Mouse (Mus musculus) cerebellum, postnatal 25 days (tissue): ENCODE results near the gene Tmem60.

ENCODE experiments used
- DNase-seq, 2 experiments: peaks; one replicate each; pipeline ENCODE4 v3.0.0; 2021; ENCODE audit warnings: mixed read lengths in 2 of 2

Tmem60 gene

DNA sequence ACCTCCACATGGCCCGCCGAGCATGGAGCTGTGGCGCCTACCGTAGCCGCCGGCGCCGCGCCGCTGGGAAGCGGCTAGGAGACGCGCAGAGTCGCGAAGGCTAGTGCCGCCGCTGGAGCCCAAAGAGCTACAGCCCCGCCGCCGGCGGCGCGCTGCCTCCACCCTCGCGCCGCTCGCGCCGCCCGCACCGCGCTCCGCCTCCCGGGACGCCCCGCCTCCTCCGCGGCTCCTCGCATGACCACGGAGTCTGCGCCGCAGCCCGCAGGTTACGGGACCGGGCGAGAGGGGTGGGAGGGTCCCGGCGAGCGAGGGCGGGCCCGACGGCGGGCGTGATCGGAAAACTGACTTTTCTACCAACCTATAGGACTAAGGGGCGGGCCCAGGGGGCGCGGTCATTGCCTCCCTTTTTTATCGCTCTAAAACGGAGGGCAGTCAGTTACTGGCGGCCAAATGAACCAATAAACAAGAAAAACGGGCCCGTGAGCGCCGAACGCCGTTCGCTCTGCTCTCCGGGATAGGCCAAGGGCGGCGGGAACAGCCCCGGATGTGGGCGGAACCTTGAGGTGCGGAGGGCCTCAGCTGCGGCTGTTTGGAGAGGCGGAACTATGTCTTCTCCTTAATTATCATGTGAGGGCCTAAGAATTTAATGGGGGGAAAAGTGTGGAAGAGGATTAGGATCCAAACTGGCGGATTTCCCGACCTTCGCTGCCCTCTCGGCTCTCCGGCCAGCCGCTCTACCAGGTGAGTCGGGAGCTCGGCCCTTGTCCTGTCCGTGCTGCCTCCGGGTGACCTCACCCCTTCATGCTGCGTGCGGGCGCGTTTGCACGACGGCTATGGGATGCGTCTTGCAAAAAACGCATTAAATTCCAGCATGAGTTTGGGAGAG is at the start of gene Tmem60, which contains the start of gene Phtf2:
Tmem60 (plus strand) TSS at position 277 of the 886 bp plus-strand sequence.
Phtf2 (minus strand) TSS at position 210 of the 886 bp plus-strand sequence.
- DNase-seq = peak; percentile 99

DNA sequence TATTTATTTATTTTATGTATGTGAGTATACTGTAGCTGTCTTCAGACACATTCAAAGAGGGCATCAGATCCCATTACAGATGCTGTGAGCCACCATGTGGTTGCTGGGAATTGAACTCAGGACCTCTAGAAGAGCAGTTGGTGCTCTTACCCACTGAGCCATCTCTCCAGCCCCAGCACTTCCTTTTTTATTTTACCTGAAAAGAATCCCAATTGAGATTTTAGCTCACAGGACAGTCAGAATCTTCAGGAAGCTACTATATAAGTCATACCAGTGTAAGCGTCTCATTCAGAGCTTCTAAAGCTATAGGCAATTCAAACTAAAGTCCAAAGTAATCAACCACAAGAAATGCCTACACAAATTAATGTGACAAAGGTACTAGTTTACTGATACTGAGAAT is 47.6 kb upstream of the Tmem60 start:
- DNase-seq = no peak

DNA sequence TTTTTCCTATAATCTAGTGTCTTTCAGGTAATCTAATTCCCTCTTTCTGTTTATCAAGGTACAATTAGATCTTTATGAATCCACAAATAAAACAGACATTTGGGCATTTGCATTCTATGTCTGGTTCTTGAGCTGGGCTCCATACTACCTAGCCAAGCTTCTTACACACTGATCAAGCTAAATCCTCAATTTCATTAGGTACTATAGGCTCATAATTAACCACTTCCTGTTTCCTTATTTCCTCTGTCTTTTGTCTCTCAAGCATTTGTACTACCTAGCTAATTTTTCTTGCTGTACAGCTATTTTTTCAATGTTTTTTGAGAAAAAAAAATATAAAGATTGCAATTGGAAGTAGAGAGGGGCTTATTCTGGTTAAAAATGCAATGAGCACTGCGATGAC is 44.9 kb upstream of the Tmem60 start:
- DNase-seq = no peak

DNA sequence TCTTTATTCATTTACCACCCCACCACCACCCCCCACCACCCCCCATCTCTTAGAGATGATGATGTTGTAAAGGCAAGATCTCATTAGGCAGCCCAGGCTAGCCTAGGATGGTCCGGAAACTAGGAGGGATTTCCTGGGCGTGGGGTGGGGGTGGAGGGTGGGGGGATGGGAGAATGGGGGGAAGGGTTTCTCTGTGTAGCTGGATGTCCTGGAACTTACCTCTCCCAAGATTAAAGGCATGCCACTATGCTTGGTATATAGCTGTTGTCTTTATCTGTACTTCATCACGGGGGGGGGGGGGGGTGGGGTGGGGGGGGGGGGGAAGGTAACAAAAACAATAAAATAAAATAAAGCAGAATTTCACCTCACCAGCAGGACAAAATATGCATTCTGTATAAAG is 38.6 kb upstream of the Tmem60 start:
- no peak for DNase-seq

DNA sequence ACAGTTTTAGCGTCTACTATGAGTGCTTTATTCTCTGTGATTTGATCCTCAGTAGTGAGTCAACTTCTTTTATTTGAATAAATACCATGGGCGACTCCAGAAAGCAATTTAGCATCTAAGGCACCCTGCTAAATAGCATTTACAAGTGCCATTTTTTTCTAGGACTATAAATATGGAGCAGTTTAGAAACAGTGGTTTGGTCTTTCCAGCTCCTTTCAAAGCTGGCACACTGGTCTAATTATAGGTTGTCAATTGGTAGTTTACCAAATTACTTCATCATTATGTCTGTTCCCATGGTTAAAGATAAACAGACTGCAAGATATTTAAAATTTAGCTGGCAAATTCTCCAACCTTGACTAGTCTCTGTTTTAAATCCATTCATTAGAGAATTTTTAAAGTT is 38.2 kb upstream of the Tmem60 start:
- DNase-seq = no peak

DNA sequence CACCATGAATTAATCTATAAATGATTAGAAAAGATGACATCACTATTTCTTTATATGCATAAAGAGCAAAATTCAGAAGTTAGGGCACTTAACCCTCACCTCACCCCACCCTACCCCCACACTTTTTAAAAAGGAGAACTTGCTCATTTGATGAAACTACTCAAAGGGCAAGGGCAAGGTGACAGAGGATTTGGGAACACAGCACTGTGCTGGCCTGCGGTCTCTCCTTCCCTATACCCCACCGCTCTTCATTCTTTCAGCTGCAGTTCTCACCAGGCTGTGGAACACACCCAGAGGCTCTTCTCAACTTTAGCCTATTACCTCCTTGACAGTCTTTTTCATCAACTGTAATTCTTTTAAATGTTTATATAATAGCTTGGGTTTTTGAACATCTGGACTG is 35.0 kb upstream of the Tmem60 start:
- no peak for DNase-seq

DNA sequence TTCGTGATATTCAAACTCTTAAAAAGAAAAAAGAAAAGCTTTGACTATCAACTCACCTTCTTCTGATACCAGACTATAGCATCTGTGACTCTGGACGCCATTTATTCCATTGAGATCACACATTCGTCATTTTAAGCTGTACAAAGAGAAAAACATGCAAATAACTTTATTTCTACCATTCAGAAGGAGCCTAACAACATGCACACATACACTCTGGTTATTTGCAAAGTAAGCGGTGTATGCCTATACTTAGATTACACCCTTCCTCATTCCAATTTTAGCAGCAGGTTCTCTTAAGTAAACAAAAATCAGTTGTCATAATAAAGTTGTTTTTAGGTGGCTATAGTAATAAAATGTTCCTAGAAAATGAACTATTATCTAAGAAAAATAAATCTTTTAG is 26.9 kb upstream of the Tmem60 start:
- DNase-seq = no peak

DNA sequence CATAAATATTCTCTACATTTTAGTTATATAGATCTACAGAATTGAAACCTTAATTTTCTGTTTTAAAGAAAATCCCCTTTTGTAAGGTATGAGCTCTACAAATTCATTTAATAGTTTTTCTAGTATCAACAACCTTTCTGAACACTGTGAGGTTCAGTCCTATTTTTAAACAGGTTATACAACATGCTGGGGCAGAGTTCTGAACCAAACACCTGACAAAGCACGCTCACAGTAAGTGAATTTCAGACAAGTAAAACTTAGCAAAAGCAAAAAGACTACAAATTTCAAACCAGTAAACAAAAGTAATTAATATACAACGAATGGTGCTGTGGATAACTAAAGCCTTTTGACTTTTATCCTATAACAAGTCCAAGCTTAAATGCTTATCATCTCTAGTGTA is 23.6 kb upstream of the Tmem60 start:
- DNase-seq = no peak

DNA sequence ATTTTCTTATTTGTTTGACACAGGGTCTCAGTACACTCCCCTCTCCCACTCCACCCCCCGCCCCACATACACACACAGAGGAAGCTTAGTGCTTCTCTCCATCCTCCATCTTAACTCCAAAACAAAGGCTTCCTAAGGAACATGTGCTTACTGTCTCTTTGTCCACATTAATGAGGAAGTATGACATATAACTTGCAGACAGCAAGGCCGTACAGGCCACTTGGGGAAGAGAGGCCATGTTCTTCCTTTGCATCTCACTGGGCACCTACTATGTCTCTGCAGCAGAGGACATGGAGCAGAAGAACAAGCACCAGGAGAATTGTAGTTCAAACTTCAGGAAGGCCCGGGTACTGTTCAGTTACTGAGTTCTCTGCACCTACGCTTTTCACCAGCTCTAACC is 21.4 kb upstream of the Tmem60 start:
- no peak for DNase-seq

DNA sequence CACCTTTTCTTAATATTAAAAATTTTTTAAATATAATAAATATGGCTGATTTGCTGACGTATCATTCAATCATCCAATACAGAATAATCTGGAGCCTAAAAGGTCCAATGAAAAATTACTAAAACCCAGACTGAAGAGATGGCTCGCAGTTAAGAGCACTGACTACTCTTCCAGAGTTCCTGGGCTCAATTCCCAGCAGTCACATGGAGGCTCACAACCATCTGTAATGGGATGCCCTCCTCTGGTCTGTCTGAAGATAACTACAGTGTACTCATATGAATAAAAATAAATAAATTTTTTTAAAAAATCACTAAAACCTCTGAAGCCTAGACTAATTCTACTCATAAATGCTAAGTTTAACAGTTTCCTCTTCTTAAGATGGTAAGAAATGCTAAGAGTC is 20.1 kb upstream of the Tmem60 start:
- no peak for DNase-seq

DNA sequence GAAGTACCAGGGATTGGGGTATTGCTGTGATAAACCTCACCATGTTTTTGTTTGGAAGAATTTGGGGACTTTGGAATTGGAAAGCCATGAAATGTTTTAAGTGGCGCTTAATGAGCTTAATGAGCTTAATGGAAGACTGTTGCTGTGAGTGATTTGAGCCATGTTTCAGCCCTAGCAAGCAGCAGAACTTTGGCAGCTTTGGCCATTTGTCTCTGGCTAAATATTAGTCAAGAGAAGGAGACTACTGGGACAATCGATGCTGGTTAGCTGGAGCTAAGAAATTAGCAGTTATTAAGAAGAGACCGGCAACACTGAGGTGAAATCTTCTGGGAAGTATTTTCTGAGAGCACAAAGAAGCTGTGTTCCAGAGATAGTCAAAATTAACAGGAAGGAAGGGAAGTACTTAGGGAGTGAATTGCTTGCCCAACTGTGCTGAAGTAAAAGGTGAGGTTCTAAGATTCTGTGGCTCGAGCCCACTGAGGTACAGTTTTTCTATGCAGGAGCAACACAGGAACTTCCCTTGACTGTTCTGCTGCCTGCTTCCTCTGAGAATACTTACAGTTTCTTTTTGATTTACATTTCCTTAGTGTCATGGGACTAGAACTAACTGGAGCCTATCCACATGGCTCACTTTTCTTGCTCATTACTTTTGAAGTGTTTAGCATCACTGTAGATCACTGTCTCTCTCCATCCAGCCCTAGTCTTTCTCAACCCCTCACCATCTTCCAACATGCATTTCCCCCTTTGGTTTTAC is 17.6 kb upstream of the Tmem60 start:
- DNase-seq = no peak

DNA sequence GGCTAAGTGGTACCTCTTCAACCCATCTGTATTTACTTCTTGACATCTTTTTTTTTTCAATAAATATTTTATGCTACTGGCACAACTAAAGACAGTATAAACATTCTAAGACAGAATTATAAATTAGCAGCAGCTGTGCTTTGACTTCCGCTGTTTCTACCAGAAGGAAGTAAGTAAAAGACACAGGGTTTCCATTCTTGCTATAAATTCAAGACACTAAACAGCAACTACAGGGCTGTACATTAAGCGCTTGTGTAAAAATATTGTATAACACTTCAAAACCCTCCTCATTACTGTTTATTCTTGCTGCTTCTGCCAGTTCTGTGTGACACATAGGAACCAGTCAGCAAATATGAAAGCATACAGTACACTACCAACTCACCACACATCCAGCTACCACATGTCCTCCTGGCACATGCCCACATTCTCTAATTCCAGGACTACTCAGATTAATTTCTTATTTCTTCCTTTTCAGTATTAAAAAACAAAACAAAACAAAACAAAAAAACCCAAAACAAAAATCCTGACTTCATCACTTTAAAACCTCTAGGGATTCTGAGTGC is 16.7 kb upstream of the Tmem60 start:
- DNase-seq = no peak

DNA sequence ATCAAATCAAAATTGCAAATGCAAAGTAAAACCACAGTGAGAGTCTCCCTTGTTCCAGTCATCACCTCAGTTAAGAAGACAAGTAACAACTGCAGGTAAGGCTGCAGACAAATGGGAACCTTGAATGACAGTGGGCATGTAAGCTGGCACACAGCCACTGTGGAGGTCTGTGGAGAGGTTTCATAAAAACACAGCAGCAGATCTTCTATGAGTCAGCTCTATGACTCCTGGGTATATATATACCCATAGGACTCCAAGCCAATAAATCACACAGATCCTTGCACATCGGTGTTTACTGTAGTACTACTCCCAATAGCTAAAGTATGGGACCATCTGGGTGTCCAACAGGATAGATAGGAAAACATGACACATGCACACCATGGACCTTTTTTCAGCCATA is 8.8 kb upstream of the Tmem60 start:
- no peak for DNase-seq

DNA sequence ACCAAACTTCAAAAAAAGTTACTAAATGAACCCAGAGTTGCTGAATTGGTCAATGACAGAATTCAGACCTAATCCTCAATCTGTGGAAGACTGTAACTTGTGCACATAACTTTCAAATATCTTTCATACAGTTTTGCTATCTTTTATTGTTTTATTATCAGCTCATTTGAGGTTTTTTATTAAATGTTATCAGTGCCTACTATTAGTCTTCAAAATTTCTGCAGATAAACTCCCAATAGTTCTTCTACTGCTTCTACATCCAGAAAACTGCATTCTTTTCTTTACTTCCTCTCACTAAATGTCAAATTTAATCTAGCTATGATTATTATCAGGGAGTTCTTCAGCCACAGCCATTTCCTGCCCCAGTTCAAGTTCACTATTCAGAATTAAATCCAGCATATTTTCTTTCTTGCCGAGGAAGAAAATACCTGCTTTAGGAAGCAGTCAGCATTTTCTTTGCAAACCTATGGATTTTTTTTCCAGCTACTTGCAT is 5.0 kb upstream of the Tmem60 start:
- DNase-seq = no peak

DNA sequence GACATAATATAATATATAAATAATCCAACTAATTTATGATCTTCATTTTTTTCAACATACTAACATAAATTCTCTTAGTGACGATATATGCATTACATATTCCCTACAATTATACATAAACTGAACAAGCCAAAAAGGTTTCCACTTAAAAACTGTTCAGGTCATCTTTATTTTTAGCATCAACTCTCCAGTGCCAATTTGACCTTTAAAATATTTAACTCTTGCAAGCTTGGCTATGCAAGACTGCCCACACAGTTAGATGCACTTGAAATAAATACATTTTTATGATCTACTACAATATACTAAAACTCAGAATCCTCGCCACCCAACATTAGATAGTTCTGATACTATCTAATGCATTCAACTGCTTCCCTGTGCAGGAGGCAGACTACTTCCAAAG is 1.6 kb upstream of the Tmem60 start:
- no peak for DNase-seq

DNA sequence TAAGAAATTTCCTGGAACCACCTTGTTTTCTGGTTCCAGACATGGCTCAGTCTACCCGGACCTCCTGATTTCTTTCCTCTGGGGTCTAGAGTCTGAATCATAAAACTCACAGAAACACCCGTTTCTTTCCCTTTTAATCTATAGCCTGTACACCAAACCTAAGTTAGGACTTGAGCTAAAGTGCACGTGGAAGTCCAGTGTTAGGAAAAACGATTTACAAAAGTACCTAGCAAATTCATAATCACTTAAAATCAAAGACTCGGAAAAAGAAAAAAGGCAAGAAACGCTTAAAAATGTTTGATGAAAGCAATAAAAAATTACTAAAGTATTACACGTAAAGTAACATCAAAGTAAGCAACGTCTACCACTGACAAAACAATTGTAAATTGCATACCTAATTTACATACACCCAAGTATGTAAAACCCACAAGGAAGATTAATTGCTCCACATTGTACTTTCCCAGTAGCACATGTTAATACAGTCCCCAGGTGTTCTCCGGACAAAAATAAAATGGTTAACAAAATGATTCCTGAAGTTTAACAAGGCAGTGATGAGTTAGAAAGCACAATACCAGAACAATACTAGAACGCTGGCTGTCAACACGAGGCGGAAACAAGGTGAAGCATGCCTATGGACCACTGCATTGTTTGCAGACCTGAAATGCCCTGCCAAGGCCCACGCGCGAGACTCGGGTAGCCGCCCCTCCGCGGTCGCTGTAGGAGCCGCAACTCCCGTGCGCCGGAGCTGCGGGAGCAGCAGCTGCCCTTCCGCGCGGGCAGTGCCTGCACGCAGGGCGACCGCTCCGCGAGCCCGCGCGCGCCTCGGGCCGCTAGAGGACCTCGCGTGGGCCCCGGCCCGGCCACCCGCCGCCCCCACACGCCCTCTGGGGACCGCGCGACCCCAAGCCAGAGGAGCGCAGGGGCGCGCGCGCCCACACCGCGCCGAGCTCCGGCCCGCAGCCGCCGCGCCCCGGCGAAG is 905 bp upstream of the Tmem60 start:
- peak; percentile 76 to 79 for DNase-seq

DNA sequence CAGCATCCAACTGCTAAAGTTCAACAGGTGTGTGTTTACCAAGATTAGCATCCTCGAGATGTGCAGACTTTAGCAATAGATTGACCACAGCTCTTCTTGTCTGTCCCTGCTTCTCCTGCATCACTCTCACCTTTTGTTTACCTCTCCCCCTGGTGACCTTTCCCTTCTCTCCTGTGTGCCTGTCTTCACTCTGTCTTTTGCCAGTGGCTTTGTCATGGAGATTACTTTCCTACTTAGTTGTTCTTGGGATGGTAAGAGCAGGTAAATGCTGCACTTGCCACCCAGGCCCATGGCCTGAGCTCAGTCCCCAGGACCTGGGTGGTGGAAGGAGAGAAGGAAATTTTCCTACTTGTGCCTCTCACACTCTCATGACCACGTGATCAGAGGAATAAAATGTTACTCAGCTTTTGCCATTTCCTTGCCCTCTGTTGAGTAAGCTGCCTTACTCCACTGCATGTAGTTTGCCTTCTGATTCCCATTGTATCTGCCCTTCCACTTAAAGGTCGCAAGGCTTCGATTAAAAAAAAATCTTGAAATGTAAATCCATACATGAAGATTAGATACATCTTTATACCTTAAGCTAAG is 2.1 kb downstream of the Tmem60 start:
- no peak for DNase-seq

DNA sequence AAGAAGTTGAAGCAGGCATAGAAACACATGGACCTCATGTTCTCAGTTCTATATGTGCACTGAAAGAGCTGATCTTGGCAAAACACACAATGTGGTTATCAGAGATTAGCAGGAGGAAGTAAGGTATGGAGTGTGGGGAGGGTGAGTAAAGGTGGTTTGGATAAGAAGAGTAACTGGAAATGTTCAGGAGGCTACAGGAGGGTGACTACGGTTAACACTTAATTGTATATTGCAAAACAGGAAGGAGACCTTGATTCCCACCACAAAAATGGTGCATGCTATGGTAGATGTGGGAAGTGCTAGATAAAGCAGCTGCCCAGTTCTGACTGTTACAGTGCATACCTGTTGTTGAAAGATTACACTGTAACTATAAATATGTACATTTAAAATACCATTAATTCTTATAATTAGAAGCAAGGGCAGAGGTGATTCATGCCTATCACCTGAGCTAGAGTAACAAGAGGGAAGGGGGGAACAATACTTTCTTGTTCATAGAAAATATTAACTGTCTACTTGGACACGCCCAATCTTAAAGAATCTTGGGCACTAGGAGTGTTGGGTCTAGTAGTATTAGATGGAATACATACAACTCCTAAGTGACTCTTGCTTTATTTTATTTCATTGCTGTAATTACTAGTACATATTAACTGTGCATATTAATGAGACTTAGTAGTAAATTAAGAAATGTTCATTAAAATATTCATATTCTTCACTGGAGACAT is 15.6 kb downstream of the Tmem60 start:
- DNase-seq = no peak

DNA sequence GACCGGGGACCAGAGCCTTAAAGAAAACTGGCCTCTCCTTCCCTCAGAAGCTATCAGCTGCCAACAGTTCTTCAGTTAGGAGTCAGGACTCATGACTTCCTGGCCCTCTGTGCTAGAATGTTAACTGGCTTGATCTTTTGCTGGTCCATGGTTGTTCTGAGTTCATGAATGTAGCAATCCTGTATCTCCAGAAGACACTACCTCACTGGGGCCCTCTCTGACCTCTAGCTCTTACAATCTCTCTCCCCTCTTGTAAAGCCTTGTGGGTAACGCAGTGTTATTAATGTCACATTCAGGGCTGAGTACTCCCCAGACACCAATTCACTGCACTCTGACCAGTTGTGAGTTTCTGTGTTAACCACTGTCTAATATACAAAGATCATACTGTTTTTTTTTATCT is 22.7 kb downstream of the Tmem60 start:
- no peak for DNase-seq

DNA sequence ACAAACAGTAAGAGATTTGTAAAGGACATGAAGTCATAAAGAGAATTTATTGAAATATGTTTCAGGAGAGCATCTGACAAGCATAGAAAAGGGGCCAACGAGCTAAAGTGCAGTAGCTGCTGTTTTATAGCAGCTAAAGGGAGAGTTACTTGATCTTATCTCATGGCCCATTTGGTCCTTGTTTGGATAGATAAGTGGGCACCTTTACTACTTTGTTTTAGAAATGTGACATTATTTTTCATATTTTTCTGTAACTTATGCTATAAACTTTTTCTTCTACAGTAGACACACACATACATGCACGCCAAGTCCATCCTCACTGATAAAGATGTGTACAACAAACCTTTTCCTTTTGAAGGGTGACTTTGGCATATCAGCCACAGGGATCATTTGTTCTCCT is 23.4 kb downstream of the Tmem60 start:
- no peak for DNase-seq

DNA sequence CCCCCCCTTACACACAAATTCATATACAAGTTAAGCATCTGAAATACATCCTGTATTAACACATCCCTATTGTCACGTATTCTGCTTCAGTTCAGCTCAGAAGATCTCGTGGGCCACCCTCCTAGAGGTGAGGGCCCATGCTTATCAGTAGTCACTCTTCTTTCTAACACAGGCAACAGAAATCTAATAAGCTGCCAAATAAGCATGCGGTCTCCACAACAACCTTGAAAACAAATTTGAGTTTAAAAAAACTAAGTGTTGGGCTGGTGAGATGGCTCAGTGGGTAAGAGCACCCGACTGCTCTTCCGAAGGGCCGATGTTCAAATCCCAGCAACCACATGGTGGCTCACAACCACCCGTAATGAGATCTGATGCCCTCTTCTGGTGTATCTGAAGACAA is 24.2 kb downstream of the Tmem60 start:
- no peak for DNase-seq
